Mouse (Mus musculus) heart, embryonic 12.5 days (tissue): ENCODE results near the gene Cul4a. TPM values are rescaled to one million over a fixed set of nuclear protein-coding genes. Genes with fewer than 3 reads are reported as not detected.
A peak's percentile ranks its signal among the peaks of the same experiment; 100 is the strongest.
"Not testable (repeated sequence)": the region's sequence is repeated elsewhere in the genome, so short reads cannot be mapped to it uniquely, and the experiment has no call there.

Experiments used
- ATAC-seq: fragments of 200-750 bp; cut with Nextera tagmentation; 2 replicates; pipeline ENCODE4 v1.8.0; 2017; ENCODE audit warnings: moderate TSS enrichment, moderate library complexity; ENCODE audit not compliant: insufficient number of reproducible peaks, low FRiP score
- H3K27ac ChIP-seq: fragments of 300-500 bp; sonication (generic); 2 replicates; pipeline ENCODE4 v1.5.1; 2016; ENCODE audit warnings: mild to moderate bottlenecking, moderate library complexity; ENCODE audit not compliant: poor library complexity, severe bottlenecking
- H3K27me3 ChIP-seq: fragments of 300-500 bp; sonication (generic); replicated peaks from 2 replicates; pipeline ENCODE4 v1.6.1; 2016; ENCODE audit warnings: mild to moderate bottlenecking, moderate library complexity
- H3K36me3 ChIP-seq: fragments of 300-500 bp; sonication (generic); 2 replicates; pipeline ENCODE4 v1.6.1; 2016; ENCODE audit warnings: mild to moderate bottlenecking, moderate library complexity
- H3K4me1 ChIP-seq: fragments of 300-500 bp; sonication (generic); replicated peaks from 2 replicates; pipeline ENCODE4 v1.6.1; 2016; ENCODE audit warnings: mild to moderate bottlenecking
- H3K4me2 ChIP-seq: fragments of 300-500 bp; sonication (generic); 2 replicates; pipeline ENCODE4 v1.6.1; 2016; ENCODE audit warnings: mild to moderate bottlenecking, moderate library complexity
- H3K4me3 ChIP-seq: fragments of 300-500 bp; sonication (generic); 2 replicates; pipeline ENCODE4 v1.5.1; 2016; ENCODE audit warnings: mild to moderate bottlenecking
- H3K9ac ChIP-seq: fragments of 300-500 bp; sonication (generic); 2 replicates; pipeline ENCODE4 v1.6.1; 2016; ENCODE audit warnings: mild to moderate bottlenecking, moderate library complexity
- H3K9me3 ChIP-seq: fragments of 300-500 bp; sonication (generic); replicated peaks from 2 replicates; pipeline ENCODE4 v1.6.1; 2016; ENCODE audit warnings: mild to moderate bottlenecking, moderate library complexity
- WGBS: fragments of 180-500 bp; shearing (Covaris S2); methylation state at CpG from one replicate; pipeline ENCODE4 v1.1.7; 2016; 5-methylcytosine and 5-hydroxymethylcytosine counted together
- polyA plus RNA-seq: library from polyadenylated mRNA; unstranded; fragments of >200 nt; fragmentation: Nextera tagmentation; extraction: Ambion mirVana; gene quantifications from 2 replicates; pipeline ENCODE4 v1.2.1, GENCODE M21; 2016

The Cul4a gene
- 124 and 137 TPM in 2 replicates for polyA plus RNA-seq

GRCm38 (mm10) chr8:13105087-13105881 is at the start of gene Cul4a, which contains the start of gene Pcid2:
Gene Cul4a, plus strand, starts transcription at chr8:13105621.
Gene Pcid2, minus strand, starts transcription at chr8:13105459.
- Histone ChIP-seq H3K36me3 (peaks cover 17% of the 10 kb centered on the region), H3K9me3 (no peaks in the 10 kb centered on the region), H3K27ac (peak within 1 kb of the TSS; percentile 91), H3K4me1 (peaks cover 34% of the 10 kb centered on the region), H3K27me3 (no peaks in the 10 kb centered on the region), H3K9ac (peak within 1 kb of the TSS; percentile 95), H3K4me2 (peak within 1 kb of the TSS; percentile 90), H3K4me3 (peak within 1 kb of the TSS; percentile 98)
- under 1% methylated on average over 81 of the region's 87 CpGs for WGBS
- peak; percentile 97 for ATAC-seq

DNA sequence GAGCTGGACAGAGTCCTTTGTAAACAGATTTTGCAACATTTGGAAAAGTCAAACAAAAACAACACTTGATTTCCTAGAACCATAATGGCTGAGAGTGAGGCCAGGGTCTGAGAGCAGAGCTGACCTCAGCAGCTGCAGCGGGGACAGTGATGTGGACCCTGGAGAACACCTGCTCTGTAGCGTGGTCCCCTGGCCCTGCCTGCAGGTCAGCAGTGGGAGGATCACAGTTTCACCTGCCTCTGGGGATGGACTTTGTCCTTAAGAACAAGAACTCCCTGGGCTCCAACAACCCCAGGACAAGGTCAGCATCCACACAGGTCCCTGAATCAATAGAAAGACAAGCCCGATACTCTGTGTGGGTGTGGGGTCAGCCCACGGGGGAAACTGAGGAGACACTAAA is 48.1 kb upstream of the Cul4a start:
- no peaks in the 10 kb centered on the region for H3K9me3 ChIP-seq
- no peaks in the 10 kb centered on the region; the same call in 1 of the 2 replicates for H3K27me3 ChIP-seq
- H3K4me2 ChIP-seq: no peak overlapping the region
- WGBS: 85% methylated on average over 4 of the region's 4 CpGs
- H3K9ac ChIP-seq: no peak overlapping the region
- no peak for ATAC-seq
- H3K36me3 ChIP-seq: no peaks in the 10 kb centered on the region
- no peak overlapping the region for H3K27ac ChIP-seq
- no peak overlapping the region for H3K4me3 ChIP-seq
- H3K4me1 ChIP-seq: no peaks in the 10 kb centered on the region

DNA sequence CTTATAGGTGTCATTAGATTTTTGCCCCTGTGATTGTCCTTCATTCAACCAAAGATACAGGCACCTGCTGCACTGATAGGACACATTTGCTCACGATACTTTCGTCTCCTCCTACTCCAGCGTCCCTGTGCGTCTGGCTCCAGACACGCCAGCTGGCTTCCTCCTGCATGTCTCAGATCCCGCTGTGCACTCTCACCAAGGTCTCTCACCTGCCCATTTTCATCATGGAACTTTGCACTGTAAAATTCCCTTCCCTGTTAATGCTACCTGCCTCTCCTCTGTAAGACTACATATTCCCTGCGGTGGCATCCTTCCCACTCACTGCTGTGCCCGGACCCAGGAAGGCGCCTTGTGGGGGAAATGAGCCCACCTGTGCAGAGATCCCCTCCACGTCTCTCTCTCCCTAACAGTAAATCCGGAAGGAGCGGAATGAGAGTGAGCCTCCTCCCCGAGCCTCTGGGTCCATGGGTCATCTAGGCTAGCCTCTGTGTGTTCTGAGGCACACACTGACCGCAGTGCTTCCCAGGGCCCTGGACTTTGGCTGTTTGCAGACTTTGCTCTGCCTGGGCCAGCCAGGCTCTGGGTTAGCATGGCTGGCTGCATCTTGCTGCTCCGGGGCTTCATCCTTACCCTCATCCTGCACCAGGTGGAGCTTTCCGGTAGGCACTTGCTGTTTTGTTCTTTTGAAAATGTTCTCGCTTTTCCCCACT is 44.8 kb upstream of the Cul4a start, which contains the start of gene Proz:
Gene Proz, plus strand, starts transcription at position 474 of the 710 bp plus-strand sequence.
- no peak within 1 kb of the TSS for H3K4me2 ChIP-seq
- no peak within 1 kb of the TSS for H3K9ac ChIP-seq
- no peaks in the 10 kb centered on the region for H3K36me3 ChIP-seq
- no peak within 1 kb of the TSS for H3K4me3 ChIP-seq
- H3K27ac ChIP-seq: no peak within 1 kb of the TSS
- H3K4me1 ChIP-seq: no peaks in the 10 kb centered on the region
- ATAC-seq: no peak
- H3K9me3 ChIP-seq: no peaks in the 10 kb centered on the region
- WGBS: 72% methylated on average over 17 of the region's 17 CpGs
- H3K27me3 ChIP-seq: peaks cover 8% of the 10 kb centered on the region; the same call in 1 of the 2 replicates

DNA sequence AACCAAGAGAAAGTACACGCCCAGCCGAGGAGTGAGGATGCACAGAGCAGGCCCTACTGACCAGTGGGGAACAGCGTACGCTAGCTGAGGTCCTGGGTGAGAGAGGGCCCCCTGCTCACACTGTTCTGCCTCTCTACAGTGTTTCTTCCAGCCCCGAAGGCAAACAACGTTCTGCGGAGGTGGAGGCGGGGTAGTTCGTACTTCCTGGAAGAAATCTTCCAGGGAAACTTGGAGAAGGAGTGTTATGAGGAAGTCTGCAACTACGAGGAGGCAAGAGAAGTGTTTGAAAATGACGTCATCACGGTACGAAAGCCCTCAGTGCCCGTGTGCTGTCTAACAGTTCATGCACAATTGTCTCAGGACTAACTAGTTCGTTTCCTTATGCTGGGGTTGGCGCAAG is 42.3 kb upstream of the Cul4a start:
- H3K27ac ChIP-seq: no peak overlapping the region
- no peak overlapping the region for H3K9ac ChIP-seq
- H3K27me3 ChIP-seq: peaks cover 11% of the 10 kb centered on the region; the same call in 1 of the 2 replicates
- no peaks in the 10 kb centered on the region for H3K4me1 ChIP-seq
- H3K9me3 ChIP-seq: no peaks in the 10 kb centered on the region
- no peak overlapping the region for H3K4me2 ChIP-seq
- H3K36me3 ChIP-seq: no peaks in the 10 kb centered on the region
- ATAC-seq: no peak
- 73% methylated on average over 16 of the region's 16 CpGs for WGBS
- no peak overlapping the region for H3K4me3 ChIP-seq

- H3K36me3 ChIP-seq: peaks cover 53% of the 10 kb centered on the region
- no peak for ATAC-seq
- H3K27ac ChIP-seq: no peak overlapping the region
Measured at GRCm38 (mm10) chr8:13073255-13073654, 32.2 kb upstream of the Cul4a start.

DNA sequence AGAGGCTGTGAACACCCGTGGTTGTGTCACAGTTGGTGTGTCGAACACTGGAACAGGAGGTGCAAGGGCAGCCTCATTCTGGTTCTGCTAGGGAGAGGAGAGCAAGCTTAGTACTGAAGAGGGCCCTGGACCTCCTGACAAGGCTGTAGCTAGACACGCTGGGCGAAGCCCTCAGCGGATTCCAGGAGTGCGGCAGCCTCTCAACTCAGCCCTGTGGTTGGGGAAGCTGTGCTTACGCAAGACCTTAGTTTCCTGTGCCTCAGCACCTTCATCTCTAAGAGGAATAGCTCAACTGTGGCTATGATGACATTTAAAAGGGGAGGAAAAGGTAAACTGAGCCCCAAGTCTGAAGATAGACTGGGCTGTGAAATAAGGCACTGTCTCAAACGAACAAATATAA is 30.4 kb upstream of the Cul4a start:
- no peak for ATAC-seq
- WGBS: 90% methylated on average over 8 of the region's 8 CpGs

More at GRCm38 (mm10) chr8:13073255-13073654, 32.2 kb upstream of the Cul4a start:
- H3K9me3 ChIP-seq: no peaks in the 10 kb centered on the region
- 87% methylated on average over 11 of the region's 11 CpGs for WGBS
- H3K4me3 ChIP-seq: no peak overlapping the region
- H3K4me2 ChIP-seq: no peak overlapping the region
- no peak overlapping the region for H3K9ac ChIP-seq
- no peaks in the 10 kb centered on the region for H3K27me3 ChIP-seq
- H3K4me1 ChIP-seq: no peaks in the 10 kb centered on the region

DNA sequence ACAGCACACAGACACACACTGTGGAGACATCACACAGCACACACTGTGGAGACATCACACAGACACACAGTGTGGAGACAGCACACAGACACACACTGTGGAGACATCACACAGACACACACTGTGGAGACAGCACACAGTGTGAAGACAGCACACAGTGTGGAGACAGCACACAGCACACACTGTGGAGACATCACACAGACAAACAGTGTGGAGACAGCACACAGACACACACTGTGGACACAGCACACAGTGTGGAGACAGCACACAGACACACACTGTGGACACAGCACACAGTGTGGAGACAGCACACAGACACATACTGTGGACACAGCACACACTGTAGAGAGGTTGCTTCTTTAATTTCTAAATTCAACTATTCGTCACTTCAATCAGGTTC is 29.8 kb upstream of the Cul4a start:
- not testable (repeated sequence) for H3K9me3 ChIP-seq, H3K9ac ChIP-seq, H3K4me1 ChIP-seq, H3K27me3 ChIP-seq, ATAC-seq, H3K4me3 ChIP-seq, H3K4me2 ChIP-seq, H3K27ac ChIP-seq
- H3K36me3 ChIP-seq: peaks cover 75% of the 10 kb centered on the region
- 89% methylated on average over 1 of the region's 1 CpGs for WGBS

More for the DNA sequence above, 30.4 kb upstream of the Cul4a start:
- Histone ChIP-seq H3K27me3 (no peaks in the 10 kb centered on the region), H3K9ac (no peak overlapping the region), H3K9me3 (no peaks in the 10 kb centered on the region), H3K4me3 (no peak overlapping the region), H3K27ac (no peak overlapping the region), H3K4me1 (no peaks in the 10 kb centered on the region), H3K4me2 (no peak overlapping the region), H3K36me3 (peaks cover 70% of the 10 kb centered on the region)

DNA sequence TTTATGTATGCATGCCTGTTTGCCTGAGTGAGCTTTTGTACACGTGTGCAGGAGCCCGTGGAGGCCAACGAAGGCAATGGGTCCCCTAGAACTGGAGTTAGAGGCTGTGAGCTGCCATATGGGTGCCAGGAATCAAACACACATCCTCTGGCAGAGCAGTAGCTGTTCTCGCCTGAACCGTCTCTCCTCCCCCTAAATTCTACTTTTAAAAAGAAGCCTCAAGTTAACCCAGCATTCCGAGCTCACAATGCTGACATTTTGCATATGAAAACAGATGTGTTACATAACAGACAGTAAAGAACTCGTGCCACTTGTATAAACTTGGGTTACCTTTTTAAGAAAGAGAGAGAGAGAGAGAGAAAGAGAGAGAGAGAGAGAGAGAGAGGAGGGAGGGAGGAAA is 27.9 kb upstream of the Cul4a start:
- Histone ChIP-seq H3K4me2 (no peak overlapping the region), H3K36me3 (peaks cover 94% of the 10 kb centered on the region), H3K4me3 (no peak overlapping the region), H3K9me3 (no peaks in the 10 kb centered on the region), H3K27ac (no peak overlapping the region), H3K9ac (no peak overlapping the region), H3K4me1 (no peaks in the 10 kb centered on the region), H3K27me3 (no peaks in the 10 kb centered on the region)
- ATAC-seq: no peak
- 89% methylated on average over 7 of the region's 7 CpGs for WGBS

DNA sequence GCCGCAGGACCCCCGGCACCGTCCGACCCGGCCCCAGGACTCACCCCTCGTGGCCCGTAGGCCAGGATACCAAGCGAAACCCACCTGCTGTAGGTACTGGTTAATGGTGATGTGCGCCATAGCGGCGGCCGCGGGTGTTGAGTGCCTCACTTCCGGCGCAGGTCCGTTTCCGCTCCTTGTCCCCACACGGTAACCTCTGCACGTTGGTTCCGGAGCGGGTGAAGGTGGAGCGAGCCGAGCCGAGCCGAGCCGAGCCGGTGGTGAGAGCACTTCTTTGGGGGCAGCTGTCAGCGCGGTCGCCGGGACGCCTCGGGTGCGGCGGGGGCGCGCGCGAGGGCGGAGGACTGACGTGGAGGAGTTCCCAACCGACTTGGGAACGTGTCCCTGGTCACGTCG is 732 bp upstream of the Cul4a start:
- Histone ChIP-seq H3K36me3 (peaks cover 23% of the 10 kb centered on the region), H3K9ac (peak overlapping the region; percentile 95), H3K4me1 (peaks cover 34% of the 10 kb centered on the region), H3K4me3 (peak overlapping the region; percentile 98), H3K4me2 (peak overlapping the region; percentile 90), H3K9me3 (no peaks in the 10 kb centered on the region), H3K27me3 (no peaks in the 10 kb centered on the region), H3K27ac (peak overlapping the region; percentile 91)
- peak; percentile 78 for ATAC-seq
- WGBS: under 1% methylated on average over 44 of the region's 45 CpGs

DNA sequence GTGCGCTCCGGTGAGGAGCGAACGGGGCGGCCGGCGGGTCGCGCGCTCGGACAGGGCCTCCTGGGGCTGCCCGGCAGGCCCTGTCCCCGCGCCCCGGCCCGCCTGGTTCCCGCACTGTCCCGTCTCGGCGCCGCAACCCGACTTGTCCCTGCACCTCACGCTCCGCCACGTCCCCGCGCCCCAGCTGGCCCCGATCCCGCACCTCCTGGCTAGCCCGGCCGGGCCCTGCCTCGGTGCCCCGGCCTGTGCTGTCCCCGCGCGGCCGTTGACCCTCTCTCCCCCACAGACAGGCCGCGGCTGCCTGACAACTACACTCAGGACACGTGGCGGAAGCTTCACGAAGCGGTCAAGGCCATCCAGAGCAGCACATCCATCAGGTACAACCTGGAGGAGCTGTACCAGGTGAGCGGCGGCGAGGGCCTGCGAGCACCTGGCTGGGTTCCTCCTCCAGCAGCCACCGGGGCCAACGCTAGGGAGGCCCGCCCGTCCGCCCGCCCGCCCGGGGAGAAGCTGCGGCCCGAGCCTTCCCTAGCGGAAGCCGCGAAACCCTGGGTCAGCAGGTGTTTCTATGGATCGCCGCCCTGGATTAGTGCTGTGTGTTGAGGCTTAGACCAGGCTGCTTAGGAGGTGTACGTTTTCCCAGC is 609 bp downstream of the Cul4a start:
- H3K4me1 ChIP-seq: peaks cover 37% of the 10 kb centered on the region
- H3K9ac ChIP-seq: peak overlapping the region; percentile 95
- no peaks in the 10 kb centered on the region for H3K27me3 ChIP-seq
- H3K36me3 ChIP-seq: peaks cover 16% of the 10 kb centered on the region
- peak; percentile 63 for ATAC-seq
- no peaks in the 10 kb centered on the region for H3K9me3 ChIP-seq
- H3K4me3 ChIP-seq: peak overlapping the region; percentile 98
- WGBS: under 1% methylated on average over 53 of the region's 63 CpGs
- peak overlapping the region; percentile 90 for H3K4me2 ChIP-seq
- H3K27ac ChIP-seq: peak overlapping the region; percentile 79
